Mouse (Mus musculus) liver, adult 2 months (tissue): Measurements from ENCODE around the gene Atp8a2.

ENCODE experiments used
- CTCF ChIP-seq: fragments of 200-500 bp; IDR thresholded peaks from 2 replicates; pipeline ENCODE4 v1.5.1; 2011; ENCODE audit warnings: low read depth, low read length, control low read depth
- POLR2A ChIP-seq: fragments of 200-500 bp; IDR thresholded peaks from 2 replicates; pipeline ENCODE4 v1.6.1; 2011; ENCODE audit warnings: low read length, control low read depth; ENCODE audit not compliant: insufficient read depth; ENCODE audit errors: extremely low read depth

- TF ChIP-seq CTCF (no peak), POLR2A (no peak)
These were observed 293.4 kb downstream of the Atp8a2 start for GRCm38 (mm10) chr14:59903484-59904130.
